Mouse (Mus musculus) intestine, postnatal 0 days (tissue): Measurements from ENCODE around the gene Fgfr3. TPM values are rescaled to one million over a fixed set of nuclear protein-coding genes. Genes with fewer than 3 reads are reported as not detected.

Experiments used
- ATAC-seq: fragments of 200-750 bp; cut with Nextera tagmentation; 2 replicates; pipeline ENCODE4 v1.8.0; 2017; ENCODE audit warnings: mild to moderate bottlenecking, moderate TSS enrichment, moderate library complexity
- H3K27ac ChIP-seq: fragments of 300-500 bp; sonication (generic); 2 replicates; pipeline ENCODE4 v1.5.1; 2014; ENCODE audit warnings: mild to moderate bottlenecking, low read depth, low read length, moderate library complexity
- H3K27me3 ChIP-seq: fragments of 300-500 bp; sonication (generic); replicated peaks from 2 replicates; pipeline ENCODE4 v1.6.1; 2014; ENCODE audit warnings: low read length, mixed read lengths; ENCODE audit not compliant: control insufficient read depth, insufficient read depth
- H3K36me3 ChIP-seq: fragments of 300-500 bp; sonication (generic); 2 replicates; pipeline ENCODE4 v1.6.1; 2014; ENCODE audit warnings: mild to moderate bottlenecking, moderate library complexity; ENCODE audit not compliant: control insufficient read depth, insufficient read depth
- H3K4me1 ChIP-seq: fragments of 300-500 bp; sonication (generic); replicated peaks from 2 replicates; pipeline ENCODE4 v1.6.1; 2014; ENCODE audit warnings: antibody characterized with exemption, low read length, mixed read lengths; ENCODE audit not compliant: control insufficient read depth, insufficient read depth
- H3K4me2 ChIP-seq: fragments of 300-500 bp; sonication (generic); replicated peaks from 2 replicates; pipeline ENCODE4 v1.6.1; 2014; ENCODE audit warnings: low read depth, mild to moderate bottlenecking, moderate library complexity
- H3K4me3 ChIP-seq: fragments of 300-500 bp; sonication (generic); 2 replicates; pipeline ENCODE4 v1.5.1; 2014; ENCODE audit warnings: low read depth, low read length
- H3K9ac ChIP-seq: fragments of 300-500 bp; sonication (generic); 2 replicates; pipeline ENCODE4 v1.6.1; 2014; ENCODE audit warnings: mild to moderate bottlenecking, low read depth, low read length
- H3K9me3 ChIP-seq: fragments of 300-500 bp; sonication (generic); 2 replicates; pipeline ENCODE4 v1.6.1; 2016; ENCODE audit warnings: mixed run types; ENCODE audit not compliant: control insufficient read depth
- CTCF ChIP-seq: sonication (generic); IDR thresholded peaks from 2 replicates; pipeline ENCODE4 v1.5.1; 2016; ENCODE audit warnings: low read depth, mild to moderate bottlenecking, control low read depth, antibody characterized with exemption, moderate library complexity
- WGBS: fragments of 180-500 bp; shearing (Covaris S2); extraction: QIAGEN DNeasy Blood & Tissue Kit; methylation state at CpG from one replicate; pipeline ENCODE4 v1.1.7; 2014; 5-methylcytosine and 5-hydroxymethylcytosine counted together
- polyA plus RNA-seq: library from polyadenylated mRNA; unstranded; fragments of >200 nt; fragmentation: Nextera tagmentation; extraction: Ambion mirVana; gene quantifications from 2 replicates; pipeline ENCODE4 v1.2.1, GENCODE M21; 2015

The Fgfr3 gene
- polyA plus RNA-seq, 1 experiment from 2014 or later = 2.6 TPM

DNA sequence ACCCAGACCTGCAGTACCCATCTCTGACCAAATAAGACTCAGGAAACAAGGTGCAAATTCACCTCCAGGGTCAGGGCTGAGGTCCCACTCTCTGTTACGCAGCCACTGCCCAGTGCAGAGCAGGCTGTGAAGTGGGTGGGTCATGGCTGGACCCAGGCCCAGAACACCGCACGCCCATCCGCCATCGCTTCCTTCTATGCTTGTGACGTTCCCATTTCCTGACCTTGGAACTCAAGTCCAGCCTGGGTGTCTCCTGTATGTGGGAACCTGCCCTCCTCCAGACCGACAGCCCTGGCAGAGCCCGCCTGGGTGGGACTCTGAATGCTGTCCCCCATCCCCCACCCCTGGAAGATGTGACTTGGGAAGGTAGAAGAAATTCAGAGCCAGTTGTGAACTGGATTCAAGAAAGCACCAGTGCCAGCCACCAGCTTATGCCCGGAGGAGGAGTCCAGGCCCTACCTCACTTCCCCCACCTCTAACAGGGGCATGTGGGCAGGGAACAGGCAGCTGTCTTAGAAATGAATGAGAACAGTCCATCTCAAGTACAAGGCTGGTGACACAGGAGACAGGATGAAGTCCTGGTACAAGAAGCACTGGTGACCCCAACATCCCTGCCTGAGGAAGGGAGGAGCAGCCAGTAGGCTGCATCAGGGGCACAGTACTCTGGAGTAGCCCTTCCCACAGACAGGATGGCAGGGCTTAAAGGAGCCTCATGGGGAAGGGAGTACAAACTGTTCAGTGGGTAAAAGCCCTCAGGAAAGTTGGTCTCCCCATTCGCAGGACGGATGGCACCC, 31.4 kb upstream of the Fgfr3 start:
- ATAC-seq = no peak
- no peak overlapping the region for H3K4me2 ChIP-seq
- 76% methylated on average over 11 of the region's 11 CpGs for WGBS
- H3K36me3 ChIP-seq = no peaks in the 10 kb centered on the region
- H3K9me3 ChIP-seq = no peaks in the 10 kb centered on the region
- H3K27me3 ChIP-seq = 0 out of 2 replicates have a peak, but pooled peaks cover 9% of the 10 kb centered on the region
- no peak overlapping the region for H3K4me3 ChIP-seq
- no peak overlapping the region for H3K27ac ChIP-seq
- H3K4me1 ChIP-seq = 0 out of 2 replicates have a peak, but pooled peaks cover 4% of the 10 kb centered on the region
- no peak for TF ChIP-seq CTCF
- no peak overlapping the region for H3K9ac ChIP-seq

- Histone ChIP-seq H3K27ac (peak overlapping the region; percentile 46), H3K4me1 (0 out of 2 replicates have a peak, but pooled peaks cover 4% of the 10 kb centered on the region), H3K4me2 (peak overlapping the region; percentile 55), H3K9ac (peak overlapping the region; percentile 17; the same call in 1 of the 2 replicates), H3K9me3 (no peaks in the 10 kb centered on the region), H3K36me3 (no peaks in the 10 kb centered on the region), H3K27me3 (peaks cover 9% of the 10 kb centered on the region; the same call in 1 of the 2 replicates), H3K4me3 (no peak overlapping the region)
- 11% methylated on average over 24 of the region's 24 CpGs for WGBS
- peak; percentile 23; the same call in 1 of the 2 replicates for TF ChIP-seq CTCF
- peak; percentile 36 for ATAC-seq
These were observed 29.1 kb upstream of the Fgfr3 start for GRCm38 (mm10) chr5:33692393-33692792.

DNA sequence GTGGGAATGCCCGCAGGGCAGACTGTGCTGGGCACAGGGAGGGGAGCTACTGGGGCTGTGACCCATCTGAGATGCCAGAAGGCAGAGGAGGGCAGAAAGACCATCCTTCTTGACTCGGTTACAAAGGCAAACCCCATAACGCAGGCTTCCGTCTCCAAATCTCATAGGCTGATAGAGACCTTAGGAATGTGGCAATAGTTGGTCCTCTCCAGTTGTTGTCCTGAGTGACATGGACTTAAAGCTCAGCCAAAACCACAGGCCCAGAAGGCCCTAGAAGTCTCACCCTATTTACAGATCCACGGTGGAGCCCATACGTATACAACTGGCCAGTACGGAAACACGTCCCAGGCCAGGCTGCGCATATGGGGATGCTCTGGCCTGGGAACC, 27.0 kb upstream of the Fgfr3 start:
- ATAC-seq = no peak
- H3K27ac ChIP-seq = no peak overlapping the region
- no peak for TF ChIP-seq CTCF

GRCm38 (mm10) chr5:33694848-33695717, 26.4 kb upstream of the Fgfr3 start:
- H3K4me1 ChIP-seq = 0 out of 2 replicates have a peak, but pooled peaks cover 4% of the 10 kb centered on the region
- TF ChIP-seq CTCF = no peak
- no peak overlapping the region for H3K27ac ChIP-seq
- H3K9me3 ChIP-seq = no peaks in the 10 kb centered on the region
- 5% methylated on average over 65 of the region's 71 CpGs for WGBS
- peak overlapping the region; percentile 46 for H3K4me3 ChIP-seq
- peak overlapping the region; percentile 86 for H3K4me2 ChIP-seq
- H3K27me3 ChIP-seq = peaks cover 9% of the 10 kb centered on the region; the same call in 1 of the 2 replicates
- peak; percentile 31 for ATAC-seq
- peak overlapping the region; percentile 58 for H3K9ac ChIP-seq
- no peaks in the 10 kb centered on the region for H3K36me3 ChIP-seq

More for the DNA sequence above, 27.0 kb upstream of the Fgfr3 start:
- H3K27me3 ChIP-seq = peaks cover 9% of the 10 kb centered on the region; the same call in 1 of the 2 replicates
- no peaks in the 10 kb centered on the region for H3K9me3 ChIP-seq
- H3K4me1 ChIP-seq = 0 out of 2 replicates have a peak, but pooled peaks cover 4% of the 10 kb centered on the region
- H3K4me3 ChIP-seq = no peak overlapping the region
- no peak overlapping the region for H3K4me2 ChIP-seq
- no peaks in the 10 kb centered on the region for H3K36me3 ChIP-seq
- 71% methylated on average over 9 of the region's 9 CpGs for WGBS
- H3K9ac ChIP-seq = no peak overlapping the region

GRCm38 (mm10) chr5:33695718-33696121, 25.8 kb upstream of the Fgfr3 start:
- 0 out of 2 replicates have a peak, but pooled peaks cover 4% of the 10 kb centered on the region for H3K4me1 ChIP-seq
- H3K9me3 ChIP-seq = no peaks in the 10 kb centered on the region
- H3K36me3 ChIP-seq = no peaks in the 10 kb centered on the region
- TF ChIP-seq CTCF = no peak
- H3K4me3 ChIP-seq = peak overlapping the region; percentile 46
- H3K27ac ChIP-seq = no peak overlapping the region
- H3K27me3 ChIP-seq = peaks cover 9% of the 10 kb centered on the region; the same call in 1 of the 2 replicates
- peak overlapping the region; percentile 86 for H3K4me2 ChIP-seq
- ATAC-seq = 0 out of 2 replicates have a peak, but pooled peaks have one; percentile 5
- H3K9ac ChIP-seq = peak overlapping the region; percentile 58
- 10% methylated on average over 20 of the region's 24 CpGs for WGBS

DNA sequence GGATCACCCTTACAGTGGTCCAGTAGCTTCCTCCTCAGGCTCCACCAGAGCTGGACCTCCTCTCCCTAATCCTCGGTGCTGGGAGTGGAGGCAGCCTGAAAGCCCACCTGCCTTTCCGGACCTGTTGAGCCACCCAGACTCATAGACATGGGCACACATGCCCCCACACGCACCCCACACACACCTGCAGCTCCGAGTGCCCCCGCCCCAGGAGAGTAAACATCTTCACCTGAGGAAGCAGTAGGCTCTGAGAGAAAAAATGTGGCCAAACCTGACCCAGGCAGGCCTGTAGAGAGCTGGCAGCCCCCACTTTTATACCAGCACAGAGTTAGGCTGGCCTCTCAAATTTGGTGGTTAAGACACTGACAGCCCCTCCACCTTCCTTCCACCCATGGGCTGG, 25.0 kb upstream of the Fgfr3 start:
- WGBS = 67% methylated on average over 5 of the region's 5 CpGs
- H3K36me3 ChIP-seq = no peaks in the 10 kb centered on the region
- no peak for ATAC-seq
- no peaks in the 10 kb centered on the region for H3K9me3 ChIP-seq
- no peak overlapping the region for H3K4me3 ChIP-seq
- TF ChIP-seq CTCF = no peak
- H3K4me1 ChIP-seq = 0 out of 2 replicates have a peak, but pooled peaks cover 4% of the 10 kb centered on the region
- no peak overlapping the region for H3K4me2 ChIP-seq
- H3K27ac ChIP-seq = no peak overlapping the region
- H3K9ac ChIP-seq = no peak overlapping the region
- peaks cover 9% of the 10 kb centered on the region; the same call in 1 of the 2 replicates for H3K27me3 ChIP-seq
